Mouse (Mus musculus) myocyte (in vitro differentiated cells): Measurements from ENCODE around the gene Ankrd23.

Experiments used
- CEBPB ChIP-seq: IDR thresholded peaks from 2 replicates; pipeline ENCODE4 v1.6.1; 2011; ENCODE audit warnings: mild to moderate bottlenecking, moderate library complexity; ENCODE audit not compliant: poor library complexity, insufficient read depth, severe bottlenecking
- E2F4 ChIP-seq: IDR thresholded peaks from one replicate; pipeline ENCODE4 v1.6.1; 2011; ENCODE audit warnings: mild to moderate bottlenecking, control low read depth, moderate library complexity; ENCODE audit not compliant: insufficient read depth
- MAX ChIP-seq: IDR thresholded peaks from one replicate; pipeline ENCODE4 v1.6.1; 2011; ENCODE audit warnings: low read depth, mild to moderate bottlenecking, control low read depth
- MYOD1 ChIP-seq, 3 experiments: IDR thresholded peaks; one replicate each; pipeline ENCODE4 v1.6.1; 2011; ENCODE audit warnings: control low read depth in 2 of 3, low read depth in 2 of 3, mild to moderate bottlenecking in 2 of 3, moderate library complexity in 1 of 3; ENCODE audit not compliant: insufficient read length in 2 of 3, control insufficient read depth in 1 of 3
- MYOG ChIP-seq, 3 experiments: IDR thresholded peaks; one replicate each; pipeline ENCODE4 v1.6.1; 2011; ENCODE audit warnings: control low read depth in 2 of 3, low read depth in 2 of 3, mild to moderate bottlenecking in 2 of 3; ENCODE audit not compliant: insufficient read length in 2 of 3, control insufficient read depth in 1 of 3, insufficient read depth in 1 of 3
- POLR2A ChIP-seq: IDR thresholded peaks from one replicate; pipeline ENCODE4 v1.6.1; 2011; ENCODE audit warnings: low read depth, mild to moderate bottlenecking, control low read depth, moderate library complexity; ENCODE audit not compliant: insufficient read length
- POLR2AphosphoS2 ChIP-seq: IDR thresholded peaks from one replicate; pipeline ENCODE4 v1.6.1; 2011; ENCODE audit warnings: low read depth, control low read depth; ENCODE audit not compliant: insufficient read length
- REST ChIP-seq: IDR thresholded peaks from one replicate; pipeline ENCODE4 v1.6.1; 2011; ENCODE audit warnings: mild to moderate bottlenecking, control low read depth, moderate library complexity; ENCODE audit not compliant: insufficient read depth, insufficient read length
- TCF12 ChIP-seq: IDR thresholded peaks from one replicate; pipeline ENCODE4 v1.6.1; 2011; ENCODE audit warnings: mild to moderate bottlenecking, control low read depth; ENCODE audit not compliant: poor library complexity, insufficient read depth, severe bottlenecking
- USF1 ChIP-seq: IDR thresholded peaks from one replicate; pipeline ENCODE4 v1.6.1; 2011; ENCODE audit warnings: low read depth, mild to moderate bottlenecking, control low read depth, moderate library complexity

DNA sequence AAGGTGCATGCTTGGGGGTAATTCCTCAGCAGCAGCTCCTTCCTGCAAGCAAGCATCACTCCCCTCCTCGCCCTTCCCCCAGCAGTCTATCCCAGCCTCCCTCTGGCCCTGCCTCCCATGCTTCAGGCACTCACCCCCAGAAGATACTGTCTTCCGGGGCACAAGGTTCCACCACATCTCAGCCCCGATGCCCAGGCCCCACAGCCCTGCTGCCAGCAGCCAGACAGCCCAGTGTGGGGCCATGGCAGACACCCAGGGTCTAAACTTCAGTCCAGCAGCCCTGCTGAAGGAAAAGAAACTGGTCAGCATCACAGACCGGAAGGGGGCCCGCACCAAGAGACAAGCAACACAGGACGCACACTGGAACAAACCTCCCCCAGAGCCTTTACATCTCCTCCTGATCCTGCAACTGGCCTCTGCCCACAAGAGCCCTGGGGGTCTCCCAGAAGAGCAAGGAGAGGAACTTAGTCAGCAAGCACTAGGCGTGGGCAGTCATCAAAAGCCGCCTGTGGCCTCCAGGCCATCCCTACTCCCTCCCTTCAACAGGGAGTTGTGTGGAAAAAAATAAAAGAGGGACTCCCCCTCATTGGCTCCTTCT, 19.2 kb upstream of the Ankrd23 start:
- TF ChIP-seq POLR2A (no peak), E2F4 (no peak), TCF12 (no peak), MYOD1 (IDR thresholded peaks at IDR 0.05; ENCODE audit: control insufficient read depth in 1 of 3, insufficient read length in 2 of 3, low read depth in 2 of 3) (no peak), USF1 (no peak), REST (no peak), MAX (no peak), CEBPB (no peak), MYOG (IDR thresholded peaks at IDR 0.05; ENCODE audit: control insufficient read depth in 1 of 3, insufficient read depth in 1 of 3, insufficient read length in 2 of 3, low read depth in 2 of 3) (no peak), POLR2AphosphoS2 (no peak)
